Mouse (Mus musculus) NIH3T3 (cell line): ENCODE measurements at regions not wholly inside any gene's neighbourhood (a gene's known extent, or its start where the extent isn't known, plus 50 kb on each side); places are given as distances from the start of the nearest gene placed in this dataset.
A peak's percentile ranks its signal among the peaks of the same experiment; 100 is the strongest.

Experiments used
- DNase-seq: peaks from one replicate; pipeline ENCODE4 v3.0.0-alpha.2; 2012; ENCODE audit warnings: low read depth

DNA sequence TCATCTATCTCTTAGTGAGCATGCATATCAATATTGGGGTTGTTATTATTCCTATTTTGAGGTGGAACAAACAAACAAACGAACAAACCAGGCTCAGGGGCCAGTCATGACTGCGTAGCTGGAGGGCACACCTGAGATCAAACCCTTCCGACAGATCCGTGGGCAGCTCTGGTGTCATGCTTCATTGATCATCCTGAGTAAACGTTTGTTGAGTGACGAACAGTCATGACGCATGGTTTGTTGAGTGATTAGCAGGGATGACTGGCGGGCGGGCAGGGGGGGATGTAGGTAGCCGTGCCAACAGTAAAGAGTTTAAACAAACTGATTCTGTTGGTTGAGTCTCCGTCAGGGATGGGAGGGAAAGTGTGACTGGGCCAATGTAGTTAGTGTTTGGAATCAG, 55.8 kb downstream of the Camk2n1 start:
- peak; percentile 12 for DNase-seq

DNA sequence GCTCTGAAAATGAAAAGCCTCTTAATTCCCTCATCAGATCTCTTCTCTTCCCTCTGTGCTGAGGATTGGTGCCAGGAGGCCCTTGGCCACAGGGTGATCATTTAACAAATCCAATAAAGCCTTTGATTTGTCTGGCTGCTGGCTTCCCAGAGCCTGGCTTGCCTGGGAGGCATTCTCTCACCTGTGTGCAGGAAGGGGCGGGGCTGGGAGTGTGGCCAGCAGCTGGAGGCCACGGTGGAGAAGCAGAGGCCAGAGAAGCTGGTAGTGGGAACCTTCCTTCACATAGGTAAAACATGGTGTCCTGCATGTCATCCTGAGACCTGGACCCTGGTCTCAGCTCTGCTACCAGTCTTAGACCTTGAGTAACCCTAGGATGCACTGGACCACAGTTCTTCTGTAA, 59.8 kb downstream of the Camk2n1 start:
- DNase-seq = no peak
